Mouse (Mus musculus): Measurements from ENCODE around the gene Ccn5. TPM values are rescaled to one million over a fixed set of nuclear protein-coding genes. Genes with fewer than 3 reads are reported as not detected.

Gene Ccn5
- 3.1 and 12.3 TPM in 2 replicates for polyA plus RNA-seq (2011; ENCODE audit: insufficient read depth, insufficient read length, low replicate concordance, missing spikeins)

DNA sequence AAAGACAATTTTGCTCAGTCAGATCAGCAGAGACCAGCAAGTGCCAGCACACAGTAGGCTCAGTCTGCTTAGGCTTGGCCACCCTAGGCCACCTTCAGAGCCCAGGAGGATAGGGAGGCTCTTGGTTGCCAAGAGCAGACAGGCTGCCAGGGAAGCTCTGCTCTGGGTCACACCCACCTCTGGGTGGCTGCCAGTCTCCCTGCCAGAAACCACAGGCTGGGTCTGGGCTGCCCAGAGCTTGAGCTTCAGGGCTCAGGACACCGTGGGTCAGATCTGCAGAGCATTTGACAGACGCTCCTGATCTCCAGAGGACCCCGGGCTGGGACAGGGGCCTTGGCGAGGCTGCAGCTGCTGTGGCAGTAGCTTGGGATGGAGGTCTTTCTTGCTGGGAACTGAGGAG, at the start of gene Ccn5:
TSS of gene Ccn5 (plus strand) at position 255 of the 400 bp plus-strand sequence.
- Histone ChIP-seq H3K4me3 (replicated peaks; ENCODE audit: control insufficient read depth, low read depth, low read length) (no peak within 1 kb of the TSS), H3K27ac (ENCODE audit: control insufficient read depth, insufficient read depth, low read depth, low read length, poor library complexity) (no peak within 1 kb of the TSS), H3K4me1 (ENCODE audit: control insufficient read depth, insufficient read depth, low read length) (no peaks in the 10 kb centered on the region; the same call in 1 of the 2 replicates)
- 6% methylated on average over 4 of the region's 4 CpGs for WGBS
- TF ChIP-seq POLR2A (IDR thresholded peaks at IDR 0.05; ENCODE audit: borderline replicate concordance, control insufficient read depth, low read depth, low read length) (no peak), CTCF (IDR thresholded peaks at IDR 0.05; ENCODE audit: control insufficient read depth, insufficient read depth, low read length) (no peak)

DNA sequence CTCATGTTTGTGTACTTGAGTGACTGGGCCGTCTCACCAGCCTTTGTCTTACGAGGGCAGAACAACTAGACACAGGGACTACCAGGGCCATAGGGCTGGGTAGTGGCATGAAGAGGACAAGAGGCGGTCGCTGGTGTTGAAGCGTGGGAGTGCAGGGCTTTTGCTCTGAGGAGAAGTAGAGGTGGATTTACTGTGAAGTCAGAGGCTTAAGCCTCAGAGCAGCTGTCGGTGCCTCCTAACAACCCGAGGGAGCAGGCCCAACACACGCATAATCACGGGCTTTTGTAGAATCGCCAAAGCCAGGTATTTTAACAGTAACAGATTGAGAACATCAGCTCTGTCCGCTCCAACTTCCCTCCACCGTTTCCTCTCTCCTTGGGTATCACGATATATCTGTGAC, 44.0 kb upstream of the Ccn5 start:
- TF ChIP-seq CTCF (IDR thresholded peaks at IDR 0.05; ENCODE audit: control insufficient read depth, insufficient read depth, low read length) (no peak), POLR2A (IDR thresholded peaks at IDR 0.05; ENCODE audit: borderline replicate concordance, control insufficient read depth, low read depth, low read length) (no peak)
- no peak overlapping the region for H3K4me3 ChIP-seq (replicated peaks; ENCODE audit: control insufficient read depth, low read depth, low read length)
- H3K4me1 ChIP-seq (ENCODE audit: control insufficient read depth, insufficient read depth, low read length): no peaks in the 10 kb centered on the region
- no peak overlapping the region for H3K27ac ChIP-seq (ENCODE audit: control insufficient read depth, insufficient read depth, low read depth, low read length, poor library complexity)
- whole genome bisulfite sequencing: 66% methylated on average over 13 of the region's 13 CpGs

DNA sequence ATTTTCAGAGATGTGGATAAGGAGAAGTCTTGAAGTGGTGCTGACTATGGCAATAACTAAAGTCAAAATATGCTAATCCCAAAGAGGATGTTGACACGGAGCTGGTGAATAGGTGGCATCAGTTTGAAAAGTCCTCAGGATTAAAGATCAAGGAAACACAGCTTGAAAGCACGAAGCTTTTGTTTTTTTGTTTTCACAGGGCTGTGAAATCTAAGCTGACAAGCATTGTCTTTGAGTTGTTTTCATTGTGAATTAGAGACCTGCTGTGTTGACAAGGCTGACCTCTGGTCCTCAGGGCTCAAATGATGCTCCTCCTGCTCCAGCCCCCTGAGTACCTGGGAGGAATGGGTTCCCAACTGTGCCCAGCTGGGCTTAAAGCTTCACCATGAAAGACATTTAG, 43.6 kb upstream of the Ccn5 start:
- 60% methylated on average over 2 of the region's 2 CpGs for WGBS
- TF ChIP-seq CTCF (IDR thresholded peaks at IDR 0.05; ENCODE audit: control insufficient read depth, insufficient read depth, low read length) (no peak), POLR2A (IDR thresholded peaks at IDR 0.05; ENCODE audit: borderline replicate concordance, control insufficient read depth, low read depth, low read length) (no peak)
- Histone ChIP-seq H3K4me3 (replicated peaks; ENCODE audit: control insufficient read depth, low read depth, low read length) (no peak overlapping the region), H3K27ac (ENCODE audit: control insufficient read depth, insufficient read depth, low read depth, low read length, poor library complexity) (no peak overlapping the region), H3K4me1 (ENCODE audit: control insufficient read depth, insufficient read depth, low read length) (no peaks in the 10 kb centered on the region)

DNA sequence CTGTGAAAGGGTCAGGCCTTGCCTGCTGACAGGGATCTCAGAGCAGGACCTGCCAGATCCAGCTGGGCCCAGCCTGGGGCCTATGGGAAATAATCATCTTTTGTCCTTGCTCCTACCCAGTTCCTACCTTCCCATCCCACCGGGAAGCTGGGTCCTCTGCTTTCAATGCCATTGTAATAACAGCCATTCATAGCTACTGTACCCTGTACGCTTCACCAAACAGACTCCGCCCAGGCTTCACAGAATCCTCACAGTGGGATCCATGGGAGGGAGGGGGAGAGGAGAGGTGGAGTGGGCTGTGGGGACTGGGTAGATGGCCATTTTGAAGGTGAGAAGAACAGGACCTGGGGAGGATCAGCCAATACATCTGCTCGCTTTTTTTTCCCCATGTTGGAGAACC, 41.8 kb upstream of the Ccn5 start:
- Histone ChIP-seq H3K27ac (ENCODE audit: control insufficient read depth, insufficient read depth, low read depth, low read length, poor library complexity) (no peak overlapping the region), H3K4me3 (replicated peaks; ENCODE audit: control insufficient read depth, low read depth, low read length) (no peak overlapping the region), H3K4me1 (ENCODE audit: control insufficient read depth, insufficient read depth, low read length) (no peaks in the 10 kb centered on the region)
- no peak for TF ChIP-seq POLR2A (IDR thresholded peaks at IDR 0.05; ENCODE audit: borderline replicate concordance, control insufficient read depth, low read depth, low read length)
- no peak for TF ChIP-seq CTCF (IDR thresholded peaks at IDR 0.05; ENCODE audit: control insufficient read depth, insufficient read depth, low read length)
- WGBS: 88% methylated on average over 4 of the region's 4 CpGs

DNA sequence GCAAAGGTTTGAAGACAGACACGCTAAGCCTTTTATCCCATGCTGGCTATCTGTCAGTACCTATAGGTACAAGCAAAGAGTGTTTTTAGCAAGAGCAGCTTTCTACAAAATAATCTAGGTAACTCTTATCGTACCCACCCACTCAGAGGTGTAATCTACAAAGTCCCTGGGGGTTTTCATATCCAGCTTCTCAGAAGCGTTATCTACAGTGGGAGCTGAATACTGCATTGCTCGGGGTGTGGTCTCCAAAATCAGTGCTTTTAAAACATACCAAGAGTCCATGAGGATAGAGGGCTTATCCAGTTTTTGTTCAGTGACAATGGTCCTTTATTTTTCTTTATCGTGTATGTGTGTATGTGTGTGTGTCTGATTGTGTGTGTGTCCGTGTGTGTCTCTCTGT, 37.3 kb upstream of the Ccn5 start:
- 77% methylated on average over 6 of the region's 6 CpGs for WGBS
- Histone ChIP-seq H3K27ac (ENCODE audit: control insufficient read depth, insufficient read depth, low read depth, low read length, poor library complexity) (no peak overlapping the region), H3K4me1 (ENCODE audit: control insufficient read depth, insufficient read depth, low read length) (no peaks in the 10 kb centered on the region), H3K4me3 (replicated peaks; ENCODE audit: control insufficient read depth, low read depth, low read length) (no peak overlapping the region)
- TF ChIP-seq CTCF (IDR thresholded peaks at IDR 0.05; ENCODE audit: control insufficient read depth, insufficient read depth, low read length) (no peak), POLR2A (IDR thresholded peaks at IDR 0.05; ENCODE audit: borderline replicate concordance, control insufficient read depth, low read depth, low read length) (no peak)

DNA sequence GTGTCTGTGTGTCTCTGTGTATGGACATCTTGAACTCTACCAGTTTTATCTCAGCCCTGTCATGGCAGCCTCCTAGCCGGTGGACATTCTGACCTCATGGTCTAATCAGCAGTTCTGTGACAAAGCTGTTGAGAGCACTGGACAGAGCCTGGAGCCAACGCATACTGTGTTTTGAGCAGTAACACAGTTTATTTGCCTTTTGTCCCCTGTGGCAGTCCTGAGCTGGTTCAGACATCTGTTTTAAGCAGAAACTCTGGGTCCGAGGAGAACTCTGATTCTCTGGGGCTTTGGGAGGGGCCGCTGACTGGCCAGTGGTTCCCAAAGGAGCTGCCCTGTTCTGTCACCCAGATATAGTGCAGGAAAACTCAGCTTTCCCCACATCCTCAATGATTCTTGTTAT, 36.8 kb upstream of the Ccn5 start:
- Histone ChIP-seq H3K4me1 (ENCODE audit: control insufficient read depth, insufficient read depth, low read length) (no peaks in the 10 kb centered on the region), H3K4me3 (replicated peaks; ENCODE audit: control insufficient read depth, low read depth, low read length) (no peak overlapping the region), H3K27ac (ENCODE audit: control insufficient read depth, insufficient read depth, low read depth, low read length, poor library complexity) (no peak overlapping the region)
- TF ChIP-seq CTCF (IDR thresholded peaks at IDR 0.05; ENCODE audit: control insufficient read depth, insufficient read depth, low read length): no peak
- TF ChIP-seq POLR2A (IDR thresholded peaks at IDR 0.05; ENCODE audit: borderline replicate concordance, control insufficient read depth, low read depth, low read length): no peak
- WGBS: 72% methylated on average over 4 of the region's 4 CpGs

DNA sequence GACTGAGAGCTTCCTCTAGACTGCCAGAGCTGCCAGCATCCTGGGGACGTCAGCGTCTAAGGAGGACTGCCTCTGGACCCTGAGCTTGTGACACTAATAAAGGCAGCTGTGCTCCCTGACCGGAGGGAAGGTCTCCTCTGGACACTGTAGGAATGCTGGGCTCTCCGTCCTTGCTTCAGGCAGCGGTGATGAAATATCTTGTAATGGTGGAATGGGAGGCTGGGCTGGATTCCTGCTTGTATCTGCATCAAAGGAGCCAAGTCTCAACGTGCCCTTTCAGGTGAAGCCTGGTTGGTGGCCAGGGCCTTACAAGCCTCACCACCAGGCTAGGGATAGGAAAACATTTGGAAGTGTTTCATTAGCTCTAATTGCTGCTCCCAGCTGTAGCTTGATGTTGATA, 33.6 kb upstream of the Ccn5 start:
- no peak overlapping the region for H3K4me3 ChIP-seq (replicated peaks; ENCODE audit: control insufficient read depth, low read depth, low read length)
- WGBS: 79% methylated on average over 6 of the region's 6 CpGs
- TF ChIP-seq POLR2A (IDR thresholded peaks at IDR 0.05; ENCODE audit: borderline replicate concordance, control insufficient read depth, low read depth, low read length): no peak
- TF ChIP-seq CTCF (IDR thresholded peaks at IDR 0.05; ENCODE audit: control insufficient read depth, insufficient read depth, low read length): no peak
- no peak overlapping the region for H3K27ac ChIP-seq (ENCODE audit: control insufficient read depth, insufficient read depth, low read depth, low read length, poor library complexity)
- no peaks in the 10 kb centered on the region for H3K4me1 ChIP-seq (ENCODE audit: control insufficient read depth, insufficient read depth, low read length)

DNA sequence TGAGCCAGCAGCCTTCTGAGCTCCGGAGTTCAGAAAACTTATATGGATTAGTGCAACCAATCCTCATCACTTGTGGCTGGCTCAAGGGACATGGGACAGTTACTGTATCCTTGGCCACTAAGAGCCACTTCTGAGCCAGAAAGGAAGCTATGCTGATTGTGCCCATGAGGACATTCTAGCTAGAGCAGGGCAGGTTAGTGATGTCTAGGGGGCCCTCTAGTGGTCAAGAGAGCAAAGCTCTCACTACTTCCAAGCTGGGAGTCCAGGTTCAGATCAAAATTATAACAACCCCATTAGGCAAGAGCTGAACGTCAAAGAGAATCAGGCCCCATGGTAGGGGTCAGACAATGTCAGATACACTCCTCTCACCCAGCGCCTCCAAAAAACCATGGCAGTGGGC, 33.0 kb upstream of the Ccn5 start:
- H3K4me1 ChIP-seq (ENCODE audit: control insufficient read depth, insufficient read depth, low read length): no peaks in the 10 kb centered on the region
- H3K4me3 ChIP-seq (replicated peaks; ENCODE audit: control insufficient read depth, low read depth, low read length): no peak overlapping the region
- 37% methylated on average over 3 of the region's 3 CpGs for WGBS
- H3K27ac ChIP-seq (ENCODE audit: control insufficient read depth, insufficient read depth, low read depth, low read length, poor library complexity): no peak overlapping the region
- TF ChIP-seq CTCF (IDR thresholded peaks at IDR 0.05; ENCODE audit: control insufficient read depth, insufficient read depth, low read length) (peak; percentile 74), POLR2A (IDR thresholded peaks at IDR 0.05; ENCODE audit: borderline replicate concordance, control insufficient read depth, low read depth, low read length) (no peak)

DNA sequence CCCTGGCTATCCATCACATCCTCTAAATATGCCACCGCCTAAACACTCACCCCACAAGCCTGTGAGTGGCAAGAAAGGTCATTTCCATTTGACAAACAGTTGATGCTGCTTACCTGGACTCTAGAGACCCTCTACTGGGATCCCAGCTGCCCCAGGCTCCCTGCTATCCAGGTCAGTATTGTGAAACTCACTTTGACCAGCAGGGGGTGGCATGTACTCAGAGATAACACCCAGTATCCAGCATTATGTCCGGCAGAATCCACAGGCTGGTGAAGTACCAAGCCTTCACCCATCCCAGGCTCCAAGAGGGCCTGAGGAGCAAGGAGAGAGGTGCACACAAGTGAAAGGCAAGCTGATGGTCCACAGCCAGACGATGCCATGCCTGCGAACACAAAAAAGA, 32.2 kb upstream of the Ccn5 start:
- no peak overlapping the region for H3K27ac ChIP-seq (ENCODE audit: control insufficient read depth, insufficient read depth, low read depth, low read length, poor library complexity)
- WGBS: 56% methylated on average over 4 of the region's 4 CpGs
- no peak overlapping the region for H3K4me3 ChIP-seq (replicated peaks; ENCODE audit: control insufficient read depth, low read depth, low read length)
- H3K4me1 ChIP-seq (ENCODE audit: control insufficient read depth, insufficient read depth, low read length): no peaks in the 10 kb centered on the region
- no peak for TF ChIP-seq POLR2A (IDR thresholded peaks at IDR 0.05; ENCODE audit: borderline replicate concordance, control insufficient read depth, low read depth, low read length)
- TF ChIP-seq CTCF (IDR thresholded peaks at IDR 0.05; ENCODE audit: control insufficient read depth, insufficient read depth, low read length): peak; percentile 50
